Mouse (Mus musculus) erythroblast, embryonic 14.5 days (primary cell): ENCODE results near the gene Atxn1. TPM values are rescaled to one million over a fixed set of nuclear protein-coding genes. Genes with fewer than 3 reads are reported as not detected.

Experiments used
- H3K27me3 ChIP-seq: 2 replicates; pipeline ENCODE4 v1.6.1; 2012; ENCODE audit warnings: inconsistent platforms; ENCODE audit not compliant: control insufficient read depth
- H3K36me3 ChIP-seq: 2 replicates; pipeline ENCODE4 v1.6.1; 2012; ENCODE audit warnings: mild to moderate bottlenecking, inconsistent platforms; ENCODE audit not compliant: control insufficient read depth
- H3K4me1 ChIP-seq: 2 replicates; pipeline ENCODE4 v1.6.1; 2012; ENCODE audit warnings: inconsistent platforms; ENCODE audit not compliant: control insufficient read depth
- H3K4me3 ChIP-seq: replicated peaks from 2 replicates; pipeline ENCODE3; 2012; ENCODE audit warnings: moderate library complexity, mild to moderate bottlenecking, inconsistent platforms
- H3K9me3 ChIP-seq: 2 replicates; pipeline ENCODE4 v1.6.1; 2012; ENCODE audit warnings: low read length, inconsistent platforms, mixed read lengths; ENCODE audit not compliant: control insufficient read depth
- GATA1 ChIP-seq: IDR thresholded peaks from 2 replicates; pipeline ENCODE4 v1.6.1; 2012; ENCODE audit warnings: low read length, inconsistent platforms, mixed read lengths
- TAL1 ChIP-seq: IDR thresholded peaks from 3 replicates; pipeline ENCODE4 v1.6.1; 2012; ENCODE audit warnings: low read length, inconsistent platforms, mixed read lengths
- polyA plus RNA-seq: library from polyadenylated mRNA; stranded (reverse); fragments of >175 nt; gene quantifications from 2 replicates; pipeline ENCODE4 v1.2.3, GENCODE M21; 2012

Atxn1 gene
- polyA plus RNA-seq, 1 experiment = 0.01 TPM

- TF ChIP-seq GATA1 (no peak), TAL1 (no peak)
Measured at GRCm38 (mm10) chr13:45868886-45869285, 95.9 kb downstream of the Atxn1 start.

GRCm38 (mm10) chr13:45867273-45867672, 97.5 kb downstream of the Atxn1 start:
- H3K4me1 ChIP-seq = peaks cover 37% of the 10 kb centered on the region

More at GRCm38 (mm10) chr13:45868886-45869285, 95.9 kb downstream of the Atxn1 start:
- Histone ChIP-seq H3K4me1 (peaks cover 37% of the 10 kb centered on the region), H3K27me3 (no peaks in the 10 kb centered on the region), H3K36me3 (0 out of 2 replicates have a peak, but pooled peaks cover 2% of the 10 kb centered on the region), H3K4me3 (no peak overlapping the region), H3K9me3 (no peaks in the 10 kb centered on the region)

GRCm38 (mm10) chr13:45866615-45867245, 98.1 kb downstream of the Atxn1 start:
- peaks cover 33% of the 10 kb centered on the region for H3K4me1 ChIP-seq
- TF ChIP-seq TAL1 = peak; percentile 53
- TF ChIP-seq GATA1 = no peak
- no peaks in the 10 kb centered on the region for H3K9me3 ChIP-seq

More at GRCm38 (mm10) chr13:45867273-45867672, 97.5 kb downstream of the Atxn1 start:
- TF ChIP-seq GATA1 (no peak), TAL1 (no peak)
- Histone ChIP-seq H3K9me3 (no peaks in the 10 kb centered on the region), H3K36me3 (0 out of 2 replicates have a peak, but pooled peaks cover 2% of the 10 kb centered on the region), H3K27me3 (no peaks in the 10 kb centered on the region), H3K4me3 (no peak overlapping the region)

GRCm38 (mm10) chr13:45865620-45866019, 99.2 kb downstream of the Atxn1 start:
- 0 out of 2 replicates have a peak, but pooled peaks cover 2% of the 10 kb centered on the region for H3K36me3 ChIP-seq
- H3K4me3 ChIP-seq = no peak overlapping the region
- no peaks in the 10 kb centered on the region for H3K9me3 ChIP-seq
- TF ChIP-seq GATA1 (no peak), TAL1 (no peak)
- H3K4me1 ChIP-seq = peaks cover 33% of the 10 kb centered on the region
- no peaks in the 10 kb centered on the region for H3K27me3 ChIP-seq

More at GRCm38 (mm10) chr13:45866615-45867245, 98.1 kb downstream of the Atxn1 start:
- H3K27me3 ChIP-seq = no peaks in the 10 kb centered on the region
- no peak overlapping the region for H3K4me3 ChIP-seq
- H3K36me3 ChIP-seq = 0 out of 2 replicates have a peak, but pooled peaks cover 2% of the 10 kb centered on the region

- TF ChIP-seq TAL1 = no peak
- Histone ChIP-seq H3K4me1 (peaks cover 43% of the 10 kb centered on the region), H3K27me3 (no peaks in the 10 kb centered on the region), H3K36me3 (0 out of 2 replicates have a peak, but pooled peaks cover 2% of the 10 kb centered on the region), H3K4me3 (no peak overlapping the region), H3K9me3 (no peaks in the 10 kb centered on the region)
Measured at GRCm38 (mm10) chr13:45863779-45864178, 101.0 kb downstream of the Atxn1 start.

- Histone ChIP-seq H3K4me3 (no peak overlapping the region), H3K4me1 (peaks cover 36% of the 10 kb centered on the region), H3K36me3 (0 out of 2 replicates have a peak, but pooled peaks cover 2% of the 10 kb centered on the region), H3K27me3 (no peaks in the 10 kb centered on the region), H3K9me3 (no peaks in the 10 kb centered on the region)
- TF ChIP-seq TAL1 (no peak), GATA1 (no peak)
Measured at GRCm38 (mm10) chr13:45861885-45862605, 102.8 kb downstream of the Atxn1 start.

- no peaks in the 10 kb centered on the region for H3K27me3 ChIP-seq
- H3K9me3 ChIP-seq = no peaks in the 10 kb centered on the region
- H3K4me1 ChIP-seq = peaks cover 27% of the 10 kb centered on the region
- H3K36me3 ChIP-seq = 0 out of 2 replicates have a peak, but pooled peaks cover 2% of the 10 kb centered on the region
- H3K4me3 ChIP-seq = no peak overlapping the region
- TF ChIP-seq GATA1 = no peak
- TF ChIP-seq TAL1 = no peak
Measured at GRCm38 (mm10) chr13:45861098-45861580, 103.7 kb downstream of the Atxn1 start.

GRCm38 (mm10) chr13:45859081-45859709, 105.6 kb downstream of the Atxn1 start:
- Histone ChIP-seq H3K9me3 (no peaks in the 10 kb centered on the region), H3K36me3 (no peaks in the 10 kb centered on the region), H3K4me3 (no peak overlapping the region), H3K27me3 (no peaks in the 10 kb centered on the region), H3K4me1 (peaks cover 27% of the 10 kb centered on the region)
- no peak for TF ChIP-seq GATA1
- TF ChIP-seq TAL1 = no peak

- Histone ChIP-seq H3K27me3 (no peaks in the 10 kb centered on the region), H3K4me1 (peaks cover 38% of the 10 kb centered on the region), H3K36me3 (no peaks in the 10 kb centered on the region), H3K9me3 (no peaks in the 10 kb centered on the region), H3K4me3 (no peak overlapping the region)
- TF ChIP-seq GATA1 (no peak), TAL1 (no peak)
Measured at GRCm38 (mm10) chr13:45857416-45857815, 107.4 kb downstream of the Atxn1 start.
